Mouse (Mus musculus) small intestine, adult 2 months (tissue): ENCODE data around the gene Tnfrsf21. TPM values are rescaled to one million over a fixed set of nuclear protein-coding genes. Genes with fewer than 3 reads are reported as not detected.

Source experiments
- H3K27ac ChIP-seq: fragments of 200-500 bp; 2 replicates; pipeline ENCODE4 v1.5.1; 2012; ENCODE audit warnings: low read depth, low read length, control low read depth, inconsistent platforms; ENCODE audit not compliant: insufficient read depth
- H3K27me3 ChIP-seq: fragments of 200-500 bp; 2 replicates; pipeline ENCODE4 v1.6.1; 2012; ENCODE audit warnings: mild to moderate bottlenecking, moderate library complexity, low read length, inconsistent platforms; ENCODE audit not compliant: control insufficient read depth, insufficient read depth
- H3K36me3 ChIP-seq: fragments of 200-500 bp; 2 replicates; pipeline ENCODE4 v1.6.1; 2012; ENCODE audit warnings: mild to moderate bottlenecking, low read length, control low read depth, inconsistent platforms; ENCODE audit not compliant: control insufficient read depth, insufficient read depth
- H3K4me1 ChIP-seq: fragments of 200-500 bp; 2 replicates; pipeline ENCODE4 v1.6.1; 2012; ENCODE audit warnings: low read length, inconsistent platforms, mixed read lengths; ENCODE audit not compliant: control insufficient read depth, insufficient read depth, insufficient read length
- H3K4me3 ChIP-seq: fragments of 200-500 bp; 2 replicates; pipeline ENCODE4 v1.5.1; 2012; ENCODE audit warnings: low read depth, mild to moderate bottlenecking, control low read depth, inconsistent platforms, low read length, moderate library complexity
- CTCF ChIP-seq: fragments of 200-500 bp; IDR thresholded peaks from 2 replicates; pipeline ENCODE4 v1.5.1; 2012; ENCODE audit warnings: low read depth, mild to moderate bottlenecking, control low read depth, inconsistent platforms, low read length, moderate library complexity, mixed read lengths; ENCODE audit not compliant: insufficient replicate concordance, insufficient read length; ENCODE audit errors: extremely low read depth
- POLR2A ChIP-seq: fragments of 200-500 bp; IDR thresholded peaks from 2 replicates; pipeline ENCODE4 v1.6.1; 2012; ENCODE audit warnings: low read depth, mild to moderate bottlenecking, control low read depth, inconsistent platforms, low read length, moderate library complexity
- WGBS: fragments of 180-500 bp; shearing (Covaris S2); methylation state at CpG from one replicate; pipeline ENCODE4 v1.1.7; 2018; 5-methylcytosine and 5-hydroxymethylcytosine counted together
- polyA plus RNA-seq: library from polyadenylated mRNA; depleted of rRNA; stranded (reverse); fragments of >200 nt; gene quantifications from 2 replicates; pipeline ENCODE4 v1.2.3, GENCODE M21; 2012

Tnfrsf21 gene
- polyA plus RNA-seq, 1 experiment, result 28.5 TPM

DNA sequence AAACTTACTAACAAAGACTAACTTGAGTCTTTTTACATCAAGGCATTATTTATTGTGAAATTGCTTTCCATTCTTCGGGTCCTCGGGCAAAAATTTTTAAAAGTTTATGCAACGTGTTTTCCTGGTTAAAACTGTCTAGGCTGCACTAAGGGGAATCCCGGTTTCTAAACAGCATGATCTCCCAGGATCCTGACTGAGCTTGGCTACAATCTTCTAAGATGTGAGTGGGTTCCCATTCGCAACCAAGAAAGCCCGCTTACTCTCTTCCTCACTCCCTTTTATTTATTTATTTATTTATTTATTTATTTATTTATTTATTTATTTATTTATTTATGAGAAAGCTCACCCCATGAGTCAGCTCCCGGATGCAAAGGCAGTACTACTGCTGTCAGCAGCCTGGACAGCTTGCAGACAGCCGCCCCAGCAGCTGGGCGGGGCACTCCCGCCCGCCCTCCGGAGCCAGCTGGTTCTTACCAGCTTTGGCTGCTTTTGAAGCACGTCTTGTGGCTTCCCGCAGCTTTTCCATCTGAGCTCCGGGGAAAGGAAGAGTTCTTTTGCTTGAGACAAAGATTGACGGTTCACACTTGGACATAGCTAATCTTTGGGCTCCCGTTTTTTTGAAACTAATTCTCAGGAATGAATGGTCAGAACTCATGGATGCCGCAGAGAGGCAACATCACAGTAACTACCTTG is 60.6 kb downstream of the Tnfrsf21 start:
- WGBS, result 26% methylated on average over 18 of the region's 18 CpGs
- Histone ChIP-seq H3K27ac (peak overlapping the region; percentile 54; the same call in 1 of the 2 replicates), H3K4me3 (no peak overlapping the region)

GRCm38 (mm10) chr17:43077540-43077939 is 61.2 kb downstream of the Tnfrsf21 start:
- WGBS, result 53% methylated on average over 4 of the region's 4 CpGs
- Histone ChIP-seq H3K4me1 (peaks cover 5% of the 10 kb centered on the region; the same call in 1 of the 2 replicates), H3K36me3 (no peaks in the 10 kb centered on the region), H3K27me3 (no peaks in the 10 kb centered on the region), H3K4me3 (no peak overlapping the region), H3K27ac (peak overlapping the region; percentile 54; the same call in 1 of the 2 replicates)
- no peak for TF ChIP-seq POLR2A
- no peak for TF ChIP-seq CTCF

More for the DNA sequence above, 60.6 kb downstream of the Tnfrsf21 start:
- no peak for TF ChIP-seq CTCF
- TF ChIP-seq POLR2A, result no peak
- Histone ChIP-seq H3K27me3 (no peaks in the 10 kb centered on the region), H3K4me1 (peaks cover 5% of the 10 kb centered on the region; the same call in 1 of the 2 replicates), H3K36me3 (no peaks in the 10 kb centered on the region)

GRCm38 (mm10) chr17:43081225-43081624 is 64.9 kb downstream of the Tnfrsf21 start:
- WGBS, result 63% methylated on average over 5 of the region's 5 CpGs
- TF ChIP-seq CTCF, result no peak
- no peak for TF ChIP-seq POLR2A

GRCm38 (mm10) chr17:43089496-43089895 is 73.1 kb downstream of the Tnfrsf21 start:
- 88% methylated on average over 6 of the region's 6 CpGs for WGBS

More at GRCm38 (mm10) chr17:43081225-43081624, 64.9 kb downstream of the Tnfrsf21 start:
- H3K27ac ChIP-seq, result no peak overlapping the region
- no peaks in the 10 kb centered on the region; the same call in 1 of the 2 replicates for H3K4me1 ChIP-seq
- no peak overlapping the region for H3K4me3 ChIP-seq
- no peaks in the 10 kb centered on the region for H3K36me3 ChIP-seq
- H3K27me3 ChIP-seq, result no peaks in the 10 kb centered on the region

DNA sequence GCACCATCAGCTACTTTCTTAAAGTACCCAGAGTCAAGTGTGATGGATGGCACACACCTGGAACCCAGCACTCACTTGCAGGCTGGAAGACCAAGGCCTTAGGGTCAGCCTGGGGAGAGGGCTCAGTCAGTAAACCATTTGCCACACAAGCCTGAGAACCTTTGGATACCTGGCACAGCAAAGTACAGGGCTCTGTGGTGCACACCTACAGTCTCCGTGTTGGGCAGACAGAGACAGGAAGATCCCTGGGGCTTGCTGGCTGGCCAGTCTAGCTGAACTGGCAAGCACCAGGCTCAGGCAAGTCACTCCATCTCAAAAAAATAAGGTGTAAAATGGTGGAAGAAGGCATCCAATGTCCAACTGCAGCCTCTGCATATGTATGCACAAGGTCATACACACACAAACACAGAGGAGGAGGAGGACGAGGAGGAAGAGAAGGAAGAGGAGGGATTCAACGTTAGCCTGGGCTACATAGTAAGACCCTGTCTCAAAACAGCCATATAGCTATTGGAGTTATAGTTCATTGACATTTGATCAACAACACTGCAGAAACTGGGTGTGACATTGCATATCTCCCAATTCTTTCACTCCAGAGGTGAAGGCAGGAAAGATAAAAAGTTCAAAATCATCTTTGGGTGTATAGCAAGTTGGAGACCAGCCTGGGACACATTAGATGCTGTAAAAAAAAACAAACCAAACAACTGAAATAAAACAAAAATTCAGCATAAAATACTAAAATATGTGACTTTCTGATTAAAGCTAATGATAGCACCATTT is 74.8 kb downstream of the Tnfrsf21 start:
- 86% methylated on average over 3 of the region's 3 CpGs for WGBS
- no peak overlapping the region for H3K27ac ChIP-seq
- H3K27me3 ChIP-seq, result no peaks in the 10 kb centered on the region; the same call in 1 of the 2 replicates
- H3K4me3 ChIP-seq, result no peak overlapping the region
- no peak for TF ChIP-seq CTCF
- TF ChIP-seq POLR2A, result no peak
- no peaks in the 10 kb centered on the region for H3K4me1 ChIP-seq
- H3K36me3 ChIP-seq, result no peaks in the 10 kb centered on the region; the same call in none of the 2 replicates

More at GRCm38 (mm10) chr17:43089496-43089895, 73.1 kb downstream of the Tnfrsf21 start:
- no peak for TF ChIP-seq CTCF
- TF ChIP-seq POLR2A, result no peak
- H3K27me3 ChIP-seq, result no peaks in the 10 kb centered on the region; the same call in 1 of the 2 replicates
- no peaks in the 10 kb centered on the region for H3K4me1 ChIP-seq
- H3K27ac ChIP-seq, result no peak overlapping the region
- no peak overlapping the region for H3K4me3 ChIP-seq
- H3K36me3 ChIP-seq, result no peaks in the 10 kb centered on the region; the same call in none of the 2 replicates

- H3K4me1 ChIP-seq, result no peaks in the 10 kb centered on the region
- 53% methylated on average over 8 of the region's 8 CpGs for WGBS
- no peaks in the 10 kb centered on the region for H3K36me3 ChIP-seq
- H3K4me3 ChIP-seq, result no peak overlapping the region
- no peak overlapping the region for H3K27ac ChIP-seq
- H3K27me3 ChIP-seq, result no peaks in the 10 kb centered on the region; the same call in 1 of the 2 replicates
- TF ChIP-seq CTCF (no peak), POLR2A (no peak)
These were observed 76.1 kb downstream of the Tnfrsf21 start for GRCm38 (mm10) chr17:43092280-43092995.
